Mouse (Mus musculus) lung, postnatal 36 days (tissue): ENCODE data around the gene Amot.
A peak's percentile ranks its signal among the peaks of the same experiment; 100 is the strongest.

Experiments
- DNase-seq: peaks from one replicate; pipeline ENCODE4 v3.0.0; 2022; ENCODE audit warnings: mixed read lengths

Gene Amot

GRCm38 (mm10) chrX:145479942-145480341 lies 25.0 kb downstream of the Amot start:
- DNase-seq, result no peak

DNA sequence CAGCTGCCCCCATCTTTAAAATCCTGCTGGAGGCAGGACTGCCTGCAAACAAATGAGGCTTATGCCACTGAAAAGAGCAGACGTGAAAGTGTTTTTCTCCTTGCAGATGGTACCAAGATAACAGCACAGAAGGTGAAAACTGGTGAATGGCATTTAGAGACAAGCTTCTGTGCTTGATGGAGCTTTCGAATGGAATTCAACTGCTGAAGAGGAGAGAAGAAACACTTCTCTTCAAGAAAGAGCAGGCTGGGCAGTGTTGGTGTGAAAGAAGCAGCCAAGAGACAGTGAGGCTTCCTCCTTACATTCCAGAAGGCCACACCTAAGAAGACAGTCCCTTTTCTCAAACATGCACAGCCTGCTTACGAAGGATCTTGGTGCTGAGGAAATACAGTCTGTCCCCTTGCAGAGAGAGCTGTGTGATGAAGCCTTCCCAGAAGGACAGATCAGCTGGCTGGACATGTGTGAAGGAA lies 27.2 kb downstream of the Amot start:
- no peak for DNase-seq

DNA sequence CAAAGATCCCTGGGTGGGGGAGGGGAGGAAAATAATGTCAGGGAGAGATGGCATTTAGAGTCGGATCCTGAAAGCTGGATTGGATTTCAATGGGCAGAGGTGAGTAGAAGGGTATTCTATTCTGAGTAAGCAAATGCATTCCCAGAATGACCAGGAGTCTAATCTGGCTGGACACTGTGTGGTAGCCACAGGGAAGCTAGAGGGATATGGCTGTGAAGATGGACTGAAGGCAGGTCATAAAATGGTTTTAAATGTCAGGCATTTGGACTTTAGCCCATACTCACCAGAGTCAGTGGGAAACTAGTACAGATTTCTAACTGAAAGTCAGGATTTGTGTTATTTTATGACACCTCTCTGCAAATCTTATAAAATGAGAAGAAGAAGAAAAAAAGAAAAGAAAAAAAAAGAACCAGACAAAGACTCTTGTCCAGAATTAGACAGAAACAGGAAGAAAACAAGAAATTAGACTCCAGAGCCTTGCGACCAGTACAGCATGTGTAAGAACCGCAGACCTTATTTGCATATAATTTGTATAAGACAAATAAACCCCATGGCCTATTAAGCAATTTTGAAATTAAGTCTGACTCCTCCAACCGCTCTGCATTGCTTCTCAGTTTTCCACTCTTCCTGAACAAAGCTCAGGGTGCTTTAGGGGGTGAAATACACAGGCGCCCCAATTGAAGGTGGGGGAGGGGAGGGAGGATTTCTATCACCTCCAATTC lies 27.8 kb downstream of the Amot start:
- DNase-seq, result no peak

DNA sequence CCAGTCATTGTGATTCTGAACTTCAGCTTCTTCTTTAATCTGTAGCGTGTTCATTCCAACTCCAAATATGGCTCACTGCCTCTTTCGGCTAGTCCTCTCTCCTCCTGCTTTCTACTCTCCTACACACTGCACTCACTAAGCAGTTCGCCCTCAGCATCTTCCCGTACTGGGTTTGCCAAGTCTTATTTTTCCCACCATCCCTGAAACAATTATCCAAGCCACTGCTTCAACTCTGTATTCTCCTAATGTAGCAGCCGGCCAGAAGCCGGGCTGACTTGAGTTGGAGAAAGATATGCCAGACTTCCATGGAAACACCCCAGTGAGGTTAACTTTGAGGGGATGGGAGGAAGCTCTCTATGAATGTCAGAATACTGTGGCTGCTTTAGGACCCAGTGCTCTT lies 36.7 kb downstream of the Amot start:
- no peak for DNase-seq

DNA sequence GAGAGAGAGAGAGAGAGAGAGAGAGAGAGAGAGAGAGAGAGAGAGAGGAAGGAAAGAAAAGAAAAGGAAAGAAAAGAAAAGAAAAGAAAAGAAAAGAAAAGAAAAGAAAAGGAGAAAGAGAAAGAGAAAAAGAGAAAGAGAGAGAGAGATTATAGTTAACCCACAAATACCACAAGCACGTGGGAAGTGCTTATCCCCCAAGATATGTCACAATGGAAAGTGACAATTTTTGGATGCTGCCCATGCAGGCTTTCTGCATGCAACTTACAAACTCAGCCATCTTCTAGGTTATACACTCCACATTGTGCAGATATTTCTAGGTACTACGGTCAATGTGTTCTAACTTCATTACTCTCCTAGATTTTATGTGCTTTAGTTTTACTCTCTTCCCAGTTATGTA lies 41.5 kb downstream of the Amot start:
- DNase-seq, result no peak

- DNase-seq, result no peak
Observed at GRCm38 (mm10) chrX:145461339-145461738, 43.6 kb downstream of the Amot start.

GRCm38 (mm10) chrX:145456251-145456650 lies 48.7 kb downstream of the Amot start:
- no peak for DNase-seq

GRCm38 (mm10) chrX:145455629-145456028 lies 49.4 kb downstream of the Amot start:
- no peak for DNase-seq

DNA sequence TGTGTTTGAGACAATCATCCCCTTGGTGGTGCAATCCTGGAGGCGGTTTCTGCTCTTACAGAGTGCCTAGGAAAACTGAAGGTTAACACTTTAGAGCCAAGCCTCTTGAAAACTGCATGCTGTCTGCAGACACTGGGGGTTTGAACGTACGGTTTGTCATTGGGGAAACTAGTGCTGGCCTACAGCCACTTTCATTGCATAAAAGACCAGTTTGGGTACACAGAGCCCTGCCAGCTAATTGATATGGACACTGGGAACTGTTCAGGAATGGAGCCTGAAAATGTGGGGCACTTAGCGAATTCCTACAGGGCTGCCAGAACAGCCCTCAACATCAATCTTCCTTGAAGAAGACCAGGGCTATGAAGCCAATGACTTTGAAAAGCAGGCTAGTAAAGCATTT lies 50.2 kb downstream of the Amot start:
- DNase-seq, result no peak

DNA sequence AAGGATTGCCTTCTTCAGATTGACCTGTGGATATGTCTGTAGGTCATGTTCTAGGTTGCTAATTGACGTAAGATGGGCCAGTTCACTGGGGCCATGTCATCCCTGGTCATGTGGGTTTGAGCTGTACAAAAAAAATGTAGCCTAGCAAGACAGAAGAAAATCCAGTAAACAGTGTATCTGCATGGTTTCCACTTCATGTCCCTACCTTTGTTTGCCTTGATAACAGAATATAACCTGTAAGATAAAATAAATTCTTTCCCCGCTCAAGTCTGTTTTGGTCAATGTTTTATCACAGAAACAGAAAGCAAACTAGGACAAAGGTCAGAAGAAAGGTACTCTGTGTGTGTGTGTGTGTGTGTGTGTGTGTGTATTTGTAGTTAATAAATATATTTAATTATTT lies 63.5 kb downstream of the Amot start:
- no peak for DNase-seq

- no peak for DNase-seq
Observed at GRCm38 (mm10) chrX:145433652-145434051, 71.3 kb downstream of the Amot start.

- no peak for DNase-seq
Observed at GRCm38 (mm10) chrX:145430836-145431570, 74.0 kb downstream of the Amot start.

- no peak for DNase-seq
Observed at GRCm38 (mm10) chrX:145428811-145429210, 76.2 kb downstream of the Amot start.

DNA sequence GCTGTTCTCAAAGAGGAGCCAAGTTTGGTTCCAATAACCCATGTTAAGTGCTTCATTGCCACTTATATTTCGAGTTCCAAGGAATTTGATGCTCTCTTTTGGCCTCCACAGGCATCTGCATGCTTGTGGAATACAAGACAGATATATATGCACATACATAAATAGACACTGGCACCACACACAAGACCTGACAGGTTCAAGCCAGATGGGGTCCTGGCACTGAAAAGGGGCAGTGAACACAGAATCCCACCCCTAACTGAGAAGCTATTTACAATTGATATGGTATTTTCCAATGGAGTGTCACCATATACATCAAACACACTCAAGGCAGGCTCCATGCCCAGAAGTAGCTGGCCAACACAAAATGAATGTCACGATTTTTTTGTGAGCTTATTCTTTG lies 81.0 kb downstream of the Amot start:
- no peak for DNase-seq

DNA sequence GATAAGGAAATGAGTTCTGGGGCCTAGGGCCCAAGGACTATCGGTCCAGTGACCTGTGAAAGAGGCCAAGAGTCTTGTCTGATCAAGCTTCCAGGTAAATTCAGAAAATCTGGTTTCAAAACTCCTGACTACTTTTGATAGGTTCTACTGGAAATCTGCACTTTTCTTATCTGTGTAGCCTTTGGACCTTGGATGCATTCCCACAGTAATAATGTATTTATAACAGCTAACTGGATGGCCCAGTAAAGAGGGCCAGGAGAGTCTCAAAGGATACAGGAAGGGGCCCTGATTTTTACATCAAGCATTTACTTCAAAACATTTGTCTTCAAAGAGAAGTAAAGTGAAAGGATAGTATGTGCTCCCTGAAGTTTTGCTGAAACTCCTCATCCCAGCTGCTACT lies 90.7 kb downstream of the Amot start:
- DNase-seq, result no peak

DNA sequence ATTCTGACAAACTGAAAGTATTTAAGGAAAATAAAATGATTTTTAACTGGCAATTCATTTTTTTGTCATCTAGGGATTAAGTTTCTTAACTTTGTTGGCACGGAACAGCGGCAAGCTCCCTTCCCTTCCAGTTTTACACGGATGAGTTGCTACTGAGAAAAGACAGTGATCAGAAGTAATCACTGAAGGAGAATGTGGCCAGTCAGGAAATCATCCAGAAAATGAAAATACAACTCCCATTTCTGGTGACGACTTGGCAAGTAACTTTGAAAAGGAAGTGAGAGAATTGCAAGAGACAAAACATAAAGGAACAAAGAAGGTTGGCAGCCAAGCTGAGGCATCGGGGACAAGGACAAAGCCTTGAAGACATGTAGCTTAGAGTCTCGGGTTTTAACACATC lies 93.6 kb downstream of the Amot start:
- no peak for DNase-seq

- DNase-seq, result no peak
Observed at GRCm38 (mm10) chrX:145406052-145406451, 98.9 kb downstream of the Amot start.

DNA sequence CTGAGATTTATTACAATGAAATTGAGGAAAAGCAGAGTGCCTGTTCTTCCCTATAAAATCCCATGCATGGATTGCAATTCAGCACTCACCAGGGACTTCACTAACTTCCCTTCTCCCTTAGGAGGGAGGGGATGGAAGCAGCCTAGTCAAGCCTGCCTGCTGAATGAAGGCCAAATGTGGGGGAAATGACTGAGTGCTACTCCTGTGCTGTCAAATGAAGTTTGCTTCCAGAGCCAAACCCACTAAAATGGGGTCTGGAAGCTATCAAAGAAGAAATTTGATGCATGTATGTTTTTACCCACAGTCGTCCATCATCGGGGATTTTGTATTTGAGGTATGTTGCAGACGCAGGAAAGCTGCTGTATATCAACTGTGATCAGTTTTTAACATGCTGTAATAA lies 103.1 kb downstream of the Amot start:
- no peak for DNase-seq

- DNase-seq, result peak; percentile 15
Observed at GRCm38 (mm10) chrX:145399236-145399635, 105.7 kb downstream of the Amot start.
